Mouse (Mus musculus) A20 (cell line): ENCODE results near the gene Bcar1.

ENCODE experiments used
- DNase-seq: peaks from one replicate; pipeline ENCODE4 v3.0.0-alpha.2; 2011; ENCODE audit warnings: low read depth, low spot score

Bcar1 gene

GRCm38 (mm10) chr8:111743792-111744696 lies at the start of gene Bcar1:
Gene Bcar1, minus strand, starts transcription at chr8:111743809.
- DNase-seq, result peak; percentile 64

DNA sequence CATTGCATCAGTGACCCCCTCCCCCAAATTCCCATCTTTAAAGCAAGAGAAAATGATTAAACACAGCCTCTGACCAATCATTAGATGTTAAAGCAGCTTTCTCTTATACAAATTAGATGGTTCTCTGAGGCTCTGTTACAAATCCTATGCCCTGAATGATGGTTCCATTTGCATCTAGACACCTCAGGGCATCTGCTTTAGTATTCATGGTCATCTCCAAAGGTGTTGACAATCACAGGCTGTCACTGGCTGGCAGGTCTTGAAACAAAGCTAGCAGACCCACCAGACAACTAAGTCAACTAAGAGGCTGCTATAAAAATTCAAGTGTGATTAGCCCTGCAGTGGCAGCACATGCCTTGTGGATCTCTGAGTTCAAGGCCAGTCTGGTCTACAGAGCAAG lies 46.0 kb upstream of the Bcar1 start:
- no peak for DNase-seq

- DNase-seq, result no peak
These were observed 45.6 kb upstream of the Bcar1 start for GRCm38 (mm10) chr8:111789200-111789599.

DNA sequence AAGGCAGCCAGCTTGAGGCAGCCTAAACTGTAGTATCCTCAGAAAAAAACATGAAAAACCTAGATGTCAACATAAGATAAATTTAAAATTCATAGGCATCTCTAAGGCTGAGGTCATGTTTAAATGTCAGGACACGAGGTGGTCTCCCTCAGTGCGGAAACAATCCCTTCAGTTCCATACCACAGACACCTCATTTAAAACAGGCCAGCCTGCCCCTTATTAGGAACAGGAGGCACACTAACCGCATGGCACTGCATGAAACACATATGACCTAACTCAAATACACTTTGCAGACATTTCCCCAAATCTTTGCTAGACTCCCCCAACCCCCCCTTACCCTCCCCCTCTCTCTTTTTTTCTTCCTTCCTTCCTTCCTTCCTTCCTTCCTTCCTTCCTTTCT lies 44.9 kb upstream of the Bcar1 start:
- DNase-seq, result no peak

DNA sequence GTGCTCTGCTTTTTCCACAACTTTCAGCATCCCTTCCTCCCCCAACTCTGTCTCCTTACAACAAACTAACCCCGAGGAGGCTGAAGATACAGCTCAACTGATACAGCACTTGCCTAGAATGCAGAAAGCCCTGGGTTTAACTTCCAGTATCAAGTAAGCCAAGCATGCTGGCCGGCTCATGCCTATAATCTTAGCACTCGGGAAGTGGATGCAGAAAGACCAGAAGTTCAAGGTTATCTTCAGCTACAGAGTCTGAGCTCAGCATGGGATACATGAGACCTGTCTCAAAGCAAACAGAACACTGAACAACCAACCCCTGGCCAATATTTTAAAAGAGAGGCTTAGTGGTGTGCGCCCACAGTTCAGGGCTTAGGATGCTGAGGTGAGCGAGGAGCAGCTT lies 44.5 kb upstream of the Bcar1 start:
- DNase-seq, result no peak

DNA sequence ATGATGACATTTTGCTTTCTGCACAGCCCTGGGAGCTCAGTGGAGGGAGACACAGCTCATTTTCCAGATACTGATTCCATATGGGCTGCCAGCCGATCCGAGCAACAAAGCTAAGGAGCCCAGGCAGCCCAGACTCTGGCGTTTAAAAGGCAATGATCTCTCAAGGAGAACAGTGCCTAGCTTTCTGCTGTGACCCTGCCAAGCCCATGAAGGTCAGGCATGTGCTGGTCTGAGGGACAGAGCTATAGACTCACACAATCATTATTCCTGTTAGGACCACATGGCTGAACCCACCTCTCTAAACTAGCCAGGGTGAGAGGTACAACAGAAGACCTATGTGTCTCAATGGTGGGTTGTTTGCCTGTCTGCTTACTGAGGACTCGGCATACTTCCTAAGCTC lies 44.1 kb upstream of the Bcar1 start:
- no peak for DNase-seq

DNA sequence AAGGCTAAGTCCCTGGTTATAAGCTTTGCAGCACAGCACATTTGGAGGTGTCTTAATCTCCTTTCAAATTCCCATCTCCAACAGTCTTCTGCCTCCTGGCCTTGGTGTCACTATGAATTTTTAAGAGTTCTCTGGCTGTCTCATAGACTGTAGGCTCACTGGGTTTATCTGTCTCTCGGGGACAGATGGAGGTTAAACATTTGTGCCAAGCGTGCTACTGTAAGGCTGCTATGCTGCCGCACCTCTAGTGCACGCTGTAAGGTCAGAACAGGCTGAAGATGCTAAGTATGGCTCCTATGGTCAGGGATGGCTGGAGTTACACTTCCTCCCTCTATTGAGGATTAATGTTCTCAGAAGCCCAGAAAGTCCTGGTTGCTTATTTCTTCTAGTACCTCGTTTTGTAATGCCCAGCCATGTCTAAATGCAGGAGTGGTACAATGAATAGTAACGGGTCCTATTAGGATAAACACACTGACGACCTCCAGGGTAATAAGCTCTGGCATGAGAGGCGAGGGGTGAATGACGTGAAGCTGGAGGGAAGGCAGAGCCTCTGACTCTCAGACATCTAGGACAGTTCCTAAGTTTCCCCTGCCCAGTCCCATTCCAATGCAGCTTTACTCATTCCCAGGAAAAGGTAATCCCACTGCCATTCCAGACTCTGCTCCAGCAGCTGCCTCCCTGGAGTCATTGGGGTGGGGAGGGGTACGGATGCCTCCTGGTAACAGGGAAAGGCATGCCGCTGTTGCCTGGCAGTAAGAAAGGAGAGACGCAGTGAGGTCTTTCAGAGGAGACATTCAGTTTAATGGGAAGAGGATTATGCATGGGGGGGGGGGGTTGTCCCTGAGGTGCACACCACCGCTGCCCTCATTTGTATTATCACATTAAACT lies 43.3 kb upstream of the Bcar1 start:
- no peak for DNase-seq

DNA sequence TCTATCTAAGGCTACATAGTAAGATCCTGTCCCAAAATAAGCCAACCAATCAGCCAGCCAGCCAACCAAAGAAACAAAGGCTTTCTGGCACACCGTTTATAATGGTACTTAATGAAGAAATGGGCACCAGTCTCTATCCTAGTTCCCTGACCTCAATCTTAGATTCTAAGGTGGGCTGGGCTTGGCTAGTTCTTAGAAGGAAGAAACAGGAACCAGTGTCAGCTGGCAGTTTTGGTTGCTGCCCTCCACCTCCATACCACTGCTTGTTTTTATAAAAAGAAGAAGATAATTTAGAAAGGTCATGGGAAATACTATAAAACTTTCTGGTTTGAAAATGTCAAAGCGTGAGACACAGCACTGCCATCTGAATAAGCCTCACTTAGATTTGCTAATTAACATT lies 42.5 kb upstream of the Bcar1 start:
- peak; percentile 22 for DNase-seq

GRCm38 (mm10) chr8:111782671-111783394 lies 39.2 kb upstream of the Bcar1 start:
- DNase-seq, result no peak

DNA sequence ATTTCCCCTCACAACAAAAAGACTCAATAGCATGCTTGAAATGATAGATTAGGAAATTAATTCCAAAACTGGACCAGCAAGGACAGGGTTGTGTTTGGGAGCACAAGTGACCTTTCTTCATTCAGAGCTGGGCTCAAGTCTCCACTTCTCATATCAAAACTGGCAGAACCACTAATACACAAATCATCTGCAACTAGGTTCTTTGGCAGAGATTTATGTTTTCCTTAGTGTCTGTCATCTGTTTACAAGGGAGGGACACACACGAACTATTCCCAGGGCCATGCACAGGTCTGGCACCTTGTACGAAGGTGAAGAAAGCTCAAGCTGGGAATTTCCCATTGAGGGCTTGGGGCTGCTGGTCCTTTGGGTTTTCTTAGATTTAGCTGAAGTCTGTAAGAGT lies 38.6 kb upstream of the Bcar1 start:
- DNase-seq, result no peak

- DNase-seq, result no peak
These were observed 37.3 kb upstream of the Bcar1 start for GRCm38 (mm10) chr8:111780697-111781424.

GRCm38 (mm10) chr8:111779690-111780089 lies 36.1 kb upstream of the Bcar1 start:
- no peak for DNase-seq

DNA sequence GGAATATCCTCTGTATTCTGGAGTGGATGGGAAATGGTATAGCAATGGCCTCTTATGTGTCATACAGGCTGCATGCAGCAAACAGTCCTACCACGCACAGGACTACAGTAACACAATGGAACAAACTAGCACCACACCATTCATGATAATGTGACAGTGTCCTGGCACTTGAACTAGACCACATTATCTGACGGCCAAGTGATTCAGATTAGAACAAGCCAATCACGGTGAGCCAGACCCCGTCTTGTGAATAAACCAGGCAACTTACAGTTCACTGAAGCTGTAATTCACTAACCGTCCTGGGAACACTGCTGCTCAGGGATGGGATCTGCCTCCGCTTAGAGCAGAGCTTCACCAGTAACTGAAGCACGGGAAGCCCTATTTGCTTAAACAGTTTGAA lies 35.2 kb upstream of the Bcar1 start:
- DNase-seq, result no peak

GRCm38 (mm10) chr8:111776492-111776891 lies 32.9 kb upstream of the Bcar1 start:
- DNase-seq, result peak; percentile 51

DNA sequence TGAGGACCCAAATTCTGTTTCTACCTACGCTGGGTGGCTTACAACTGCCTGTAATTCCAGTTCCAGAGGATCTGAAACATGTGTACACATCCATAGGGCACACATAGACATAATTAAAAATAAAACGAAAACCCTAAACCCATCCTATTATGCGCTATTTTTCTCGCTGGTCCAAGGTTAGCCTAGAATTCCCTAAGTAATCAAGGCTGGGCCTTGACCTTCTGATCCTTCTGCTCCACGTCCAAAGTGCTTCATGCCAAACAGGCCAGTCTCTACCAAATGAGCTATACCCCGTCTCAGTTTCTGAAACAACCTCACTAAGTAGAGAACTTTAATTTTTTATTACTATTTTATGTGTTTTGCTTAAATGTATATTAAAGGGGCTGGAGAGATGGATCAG lies 32.2 kb upstream of the Bcar1 start:
- DNase-seq, result no peak

DNA sequence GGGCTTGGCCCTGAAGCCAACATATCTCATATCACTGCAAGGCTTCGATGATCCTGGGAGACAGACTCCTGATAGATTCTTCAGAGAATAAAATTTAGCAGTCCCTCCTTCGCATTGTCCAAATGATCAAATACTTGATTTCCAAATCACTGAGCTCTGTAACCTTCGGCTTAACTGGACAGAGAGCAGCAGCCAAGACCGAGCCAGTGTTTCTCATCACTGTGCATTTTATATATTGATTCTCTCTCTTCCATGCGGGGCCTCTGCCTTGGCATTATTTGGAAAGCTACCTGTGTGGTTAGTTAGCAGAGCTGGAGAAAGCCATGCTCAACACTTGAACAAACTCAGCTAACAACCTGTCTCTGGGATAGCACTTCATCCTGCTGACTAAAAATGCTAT lies 29.9 kb upstream of the Bcar1 start:
- DNase-seq, result no peak

- no peak for DNase-seq
These were observed 29.4 kb upstream of the Bcar1 start for GRCm38 (mm10) chr8:111773057-111773456.

DNA sequence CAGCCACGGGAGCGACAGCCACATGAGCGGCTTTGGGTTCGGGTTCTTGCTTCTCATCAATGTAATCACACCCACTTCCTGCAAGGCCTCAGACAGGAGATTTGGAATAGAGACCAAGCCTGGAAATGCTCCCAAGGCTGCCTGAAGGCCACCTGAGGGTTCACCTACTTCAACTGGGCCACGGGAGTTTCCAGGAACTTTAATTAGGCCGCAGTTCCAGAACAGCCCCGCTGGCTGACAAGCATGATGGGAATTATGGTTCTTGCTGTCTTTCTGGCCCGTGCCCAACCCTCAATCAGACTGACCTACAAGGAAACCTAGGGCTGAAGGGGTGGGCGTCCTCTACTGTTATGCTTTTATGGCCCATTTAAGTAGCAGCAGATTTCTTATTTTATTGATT lies 28.5 kb upstream of the Bcar1 start:
- DNase-seq, result no peak

- DNase-seq, result no peak
These were observed 28.0 kb upstream of the Bcar1 start for GRCm38 (mm10) chr8:111771625-111772020.

DNA sequence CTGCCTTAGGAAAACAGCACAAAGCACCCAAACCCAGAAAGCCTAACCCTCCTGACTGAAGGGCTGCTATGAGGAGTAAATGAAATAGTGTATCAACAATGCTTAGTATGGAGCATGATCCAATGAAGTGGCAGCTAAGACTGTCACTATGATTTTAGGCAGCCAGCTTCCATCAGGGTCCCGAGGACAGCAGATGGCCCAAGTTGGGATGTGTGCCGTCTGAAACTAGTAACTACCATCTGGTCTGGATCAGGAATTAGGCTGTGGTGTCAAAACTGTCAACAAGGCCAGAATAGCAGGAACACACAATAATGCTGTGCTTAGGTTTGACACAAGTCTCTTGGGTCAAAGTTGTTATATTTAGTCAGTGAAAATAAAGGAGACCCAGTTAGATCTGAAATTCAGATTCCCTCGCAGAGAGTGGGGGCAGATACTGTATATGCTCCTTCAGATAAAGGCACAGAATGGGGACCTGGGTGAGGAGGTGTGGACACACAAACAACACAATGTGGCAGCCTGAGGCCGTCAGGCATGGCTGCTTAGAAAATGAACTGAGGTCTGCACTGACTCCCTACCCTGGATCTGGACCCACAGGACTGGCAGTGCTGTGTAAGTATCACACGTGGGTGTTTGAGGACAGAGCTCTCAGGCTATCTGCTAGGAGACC lies 27.5 kb upstream of the Bcar1 start:
- no peak for DNase-seq
